28 mouse cellular contexts compared by ENCODE assay signal in genomic region chr4:52634986-52635385, GRCm38 (mm10). TPM values are rescaled to one million over a fixed set of nuclear protein-coding genes. Genes with fewer than 3 reads are reported as not detected.
DNase-seq lines count a peak whose midpoint lies in the region; ATAC-seq and TF ChIP-seq lines count a peak whose summit lies in the region.
"Had no signal": no experiment of that assay in that cellular context is flagged by ENCODE, and none has a peak within 500 bp of the region (broad histone marks: within the 10 kb centered on the region; RNA-seq: fewer than 3 reads in every experiment).

No protein-coding gene starts in this region.

- H3K4me3 ChIP-seq in forebrain, embryonic 13.5 days, result no peak overlapping the region
- no peak overlapping the region for H3K4me3 ChIP-seq in forebrain, embryonic 11.5 days (ENCODE audit: low read depth, low read length)
- no peak overlapping the region for H3K4me3 ChIP-seq in midbrain, embryonic 13.5 days (replicated peaks)
- no peak overlapping the region for H3K4me3 ChIP-seq in midbrain, embryonic 11.5 days (ENCODE audit: low read depth, low read length)
- no peak overlapping the region for H3K4me3 ChIP-seq in hindbrain, embryonic 14.5 days (replicated peaks; ENCODE audit: low read length)
- no peak overlapping the region for H3K4me3 ChIP-seq in midbrain, postnatal 0 days (ENCODE audit: low read depth, low read length)
- no peak overlapping the region for H3K4me3 ChIP-seq in heart, embryonic 10.5 days
- H3K4me3 ChIP-seq: layer of hippocampus, adult 2 months; myocyte had no signal

- peak; percentile 85 for ATAC-seq in forebrain, embryonic 13.5 days
- no peak for ATAC-seq in forebrain, embryonic 11.5 days (replicated peaks; ENCODE audit: low FRiP score)
- ATAC-seq in midbrain, embryonic 13.5 days, result peak; percentile 58; the same call in 1 of the 2 replicates
- ATAC-seq in midbrain, embryonic 11.5 days (ENCODE audit: low FRiP score), result no peak
- peak; percentile 46 for ATAC-seq in hindbrain, embryonic 14.5 days (ENCODE audit: low FRiP score)
- ATAC-seq in midbrain, postnatal 0 days (ENCODE audit: low FRiP score), result 0 out of 2 replicates have a peak, but pooled peaks have one; percentile 31
- ATAC-seq: activated CD4-positive, CD25-positive, alpha-beta regulatory T cell, adult 4 months had no signal

- 65% methylated on average over 6 of the region's 6 CpGs for WGBS in forebrain, embryonic 13.5 days
- WGBS in forebrain, embryonic 11.5 days, result 81% methylated on average over 6 of the region's 6 CpGs
- 73% methylated on average over 6 of the region's 6 CpGs for WGBS in midbrain, embryonic 13.5 days
- WGBS in midbrain, embryonic 11.5 days, result 78% methylated on average over 6 of the region's 6 CpGs
- WGBS in hindbrain, embryonic 14.5 days, result 51% methylated on average over 6 of the region's 6 CpGs
- WGBS in midbrain, postnatal 0 days, result 60% methylated on average over 6 of the region's 6 CpGs
- 71% methylated on average over 6 of the region's 6 CpGs for WGBS in heart, embryonic 10.5 days

- peaks cover 5% of the 10 kb centered on the region; the same call in 1 of the 2 replicates for H3K4me1 ChIP-seq in forebrain, embryonic 13.5 days
- H3K4me1 ChIP-seq in forebrain, embryonic 11.5 days (replicated peaks; ENCODE audit: control insufficient read depth, insufficient read depth, low read length), result no peaks in the 10 kb centered on the region
- H3K4me1 ChIP-seq in midbrain, embryonic 13.5 days (replicated peaks), result no peaks in the 10 kb centered on the region
- no peaks in the 10 kb centered on the region for H3K4me1 ChIP-seq in midbrain, embryonic 11.5 days (ENCODE audit: control insufficient read depth, insufficient read depth, low read length)
- H3K4me1 ChIP-seq in hindbrain, embryonic 14.5 days (replicated peaks; ENCODE audit: control insufficient read depth, insufficient read depth, low read length), result no peaks in the 10 kb centered on the region
- H3K4me1 ChIP-seq in midbrain, postnatal 0 days (ENCODE audit: insufficient read depth, low read length), result no peaks in the 10 kb centered on the region
- H3K4me1 ChIP-seq in heart, embryonic 10.5 days, result no peaks in the 10 kb centered on the region

- no peak overlapping the region for H3K9ac ChIP-seq in forebrain, embryonic 13.5 days
- no peak overlapping the region for H3K9ac ChIP-seq in forebrain, embryonic 11.5 days (ENCODE audit: low read length)
- no peak overlapping the region for H3K9ac ChIP-seq in midbrain, embryonic 13.5 days (replicated peaks)
- no peak overlapping the region for H3K9ac ChIP-seq in midbrain, embryonic 11.5 days (ENCODE audit: low read length)
- no peak overlapping the region for H3K9ac ChIP-seq in hindbrain, embryonic 14.5 days
- H3K9ac ChIP-seq in midbrain, postnatal 0 days (replicated peaks; ENCODE audit: low read length, poor library complexity, severe bottlenecking), result no peak overlapping the region

- H3K27ac ChIP-seq in forebrain, embryonic 13.5 days, result no peak overlapping the region
- H3K27ac ChIP-seq in forebrain, embryonic 11.5 days (ENCODE audit: low read depth, low read length), result no peak overlapping the region
- H3K27ac ChIP-seq in midbrain, embryonic 13.5 days, result no peak overlapping the region
- H3K27ac ChIP-seq in midbrain, embryonic 11.5 days (ENCODE audit: low read depth, low read length), result no peak overlapping the region
- H3K27ac ChIP-seq in hindbrain, embryonic 14.5 days, result no peak overlapping the region
- H3K27ac ChIP-seq in midbrain, postnatal 0 days (ENCODE audit: low read depth, low read length), result no peak overlapping the region
- H3K27ac ChIP-seq in heart, embryonic 10.5 days, result no peak overlapping the region
- H3K27ac ChIP-seq: layer of hippocampus, adult 2 months had no signal

- H3K27me3 ChIP-seq in forebrain, embryonic 13.5 days, result no peaks in the 10 kb centered on the region
- H3K27me3 ChIP-seq in forebrain, embryonic 11.5 days (ENCODE audit: control insufficient read depth, insufficient read depth, low read length), result no peaks in the 10 kb centered on the region
- no peaks in the 10 kb centered on the region for H3K27me3 ChIP-seq in midbrain, embryonic 13.5 days
- no peaks in the 10 kb centered on the region for H3K27me3 ChIP-seq in midbrain, embryonic 11.5 days (ENCODE audit: control insufficient read depth, insufficient read depth, low read length)
- H3K27me3 ChIP-seq in hindbrain, embryonic 14.5 days (ENCODE audit: control insufficient read depth, insufficient read depth, low read length), result no peaks in the 10 kb centered on the region
- H3K27me3 ChIP-seq in midbrain, postnatal 0 days (ENCODE audit: insufficient read depth, low read length), result no peaks in the 10 kb centered on the region
- H3K27me3 ChIP-seq in heart, embryonic 10.5 days (ENCODE audit: insufficient read depth, poor library complexity, severe bottlenecking), result no peaks in the 10 kb centered on the region

- no peak for DNase-seq in forebrain, embryonic 11.5 days (ENCODE audit: low spot score)
- no peak for DNase-seq in midbrain, embryonic 11.5 days (ENCODE audit: low spot score, missing footprints)
- DNase-seq in hindbrain, embryonic 14.5 days (ENCODE audit: low spot score), result no peak
- peak; percentile 30 for DNase-seq in midbrain, postnatal 0 days (ENCODE audit: low spot score)
- no peak for DNase-seq in layer of hippocampus, adult 8-10 months (ENCODE audit: low spot score in 2 of 2)
- DNase-seq in heart, embryonic 10.5 days (ENCODE audit: low spot score), result no peak
- DNase-seq: adrenal gland, postnatal 10 days; cerebellum, adult 18-20 months; kidney, adult 18-20 months; kidney, postnatal 10 days; lung, adult 18-20 months; lung, postnatal 14 days; thymus, adult 2 months had no signal

- H3K36me3 ChIP-seq in forebrain, embryonic 13.5 days (ENCODE audit: poor library complexity, severe bottlenecking), result no peaks in the 10 kb centered on the region
- no peaks in the 10 kb centered on the region for H3K36me3 ChIP-seq in forebrain, embryonic 11.5 days (ENCODE audit: control insufficient read depth, insufficient read depth, low read length)
- no peaks in the 10 kb centered on the region for H3K36me3 ChIP-seq in midbrain, embryonic 13.5 days
- H3K36me3 ChIP-seq in midbrain, embryonic 11.5 days (ENCODE audit: control insufficient read depth, insufficient read depth, low read length), result no peaks in the 10 kb centered on the region
- no peaks in the 10 kb centered on the region for H3K36me3 ChIP-seq in hindbrain, embryonic 14.5 days (replicated peaks; ENCODE audit: control insufficient read depth, insufficient read depth)
- H3K36me3 ChIP-seq in midbrain, postnatal 0 days (ENCODE audit: insufficient read depth, low read length), result no peaks in the 10 kb centered on the region
- no peaks in the 10 kb centered on the region for H3K36me3 ChIP-seq in heart, embryonic 10.5 days
- H3K36me3 ChIP-seq: G1E had no signal

- H3K9me3 ChIP-seq in forebrain, embryonic 13.5 days (replicated peaks), result no peaks in the 10 kb centered on the region
- no peaks in the 10 kb centered on the region for H3K9me3 ChIP-seq in forebrain, embryonic 11.5 days (ENCODE audit: control insufficient read depth, low read length)
- no peaks in the 10 kb centered on the region for H3K9me3 ChIP-seq in midbrain, embryonic 13.5 days
- no peaks in the 10 kb centered on the region for H3K9me3 ChIP-seq in midbrain, embryonic 11.5 days (ENCODE audit: control insufficient read depth, low read length)
- no peaks in the 10 kb centered on the region for H3K9me3 ChIP-seq in hindbrain, embryonic 14.5 days (ENCODE audit: control insufficient read depth, low read length)
- H3K9me3 ChIP-seq in midbrain, postnatal 0 days (ENCODE audit: low read length), result no peaks in the 10 kb centered on the region
- H3K9me3 ChIP-seq in heart, embryonic 10.5 days, result no peaks in the 10 kb centered on the region
- H3K9me3 ChIP-seq: G1E had no signal

- no peak overlapping the region for H3K4me2 ChIP-seq in forebrain, embryonic 13.5 days
- no peak overlapping the region for H3K4me2 ChIP-seq in forebrain, embryonic 11.5 days (ENCODE audit: low read depth, low read length, severe bottlenecking)
- H3K4me2 ChIP-seq in midbrain, embryonic 13.5 days (replicated peaks), result no peak overlapping the region
- no peak overlapping the region for H3K4me2 ChIP-seq in midbrain, embryonic 11.5 days
- H3K4me2 ChIP-seq in hindbrain, embryonic 14.5 days (replicated peaks), result no peak overlapping the region
- H3K4me2 ChIP-seq in midbrain, postnatal 0 days (ENCODE audit: low read depth, low read length, poor library complexity, severe bottlenecking), result no peak overlapping the region
- H3K4me2 ChIP-seq: liver, embryonic 11.5 days had no signal

- TF ChIP-seq CTCF in midbrain, postnatal 0 days (IDR thresholded peaks at IDR 0.05), result no peak

RNA-seq across cellular contexts. Expression of gene Toporsl, which starts 38.9 kb away (rescaled TPM):
- not detected in 2 replicates for polyA plus RNA-seq in forebrain, embryonic 13.5 days (2015; fragmentation: Nextera tagmentation; extraction: Ambion mirVana)
- polyA plus RNA-seq in forebrain, embryonic 11.5 days (2014; fragmentation: Nextera tagmentation; extraction: Ambion mirVana), result 0.07 TPM in 1 of 2 replicates, not detected in the other
- polyA plus RNA-seq in midbrain, embryonic 13.5 days (2015; fragmentation: Nextera tagmentation; extraction: Ambion mirVana), result not detected in 2 replicates
- polyA plus RNA-seq in midbrain, embryonic 11.5 days (2014; fragmentation: Nextera tagmentation; extraction: Ambion mirVana), result 0.14 TPM in 1 of 2 replicates, not detected in the other
- not detected in 2 replicates for polyA plus RNA-seq in hindbrain, embryonic 14.5 days (2014; fragmentation: Nextera tagmentation; extraction: Ambion mirVana)
- not detected in 2 replicates for total RNA-seq in midbrain, postnatal 0 days (2014; rRNA removed)
- not detected in 2 replicates for polyA plus RNA-seq in midbrain, postnatal 0 days (2015; fragmentation: Nextera tagmentation; extraction: Ambion mirVana)
- not detected for total RNA-seq in layer of hippocampus, adult 8-10 months (2022)
- not detected in 2 replicates for polyA plus RNA-seq in heart, embryonic 10.5 days (2016; fragmentation: Nextera tagmentation; extraction: Ambion mirVana)
- total RNA-seq: adrenal gland, postnatal 10 days; gastrocnemius, postnatal 4 days; layer of hippocampus, adult 2 months; megakaryocyte, adult 5-6 weeks had no signal
- polyA plus RNA-seq: activated CD4-positive, CD25-positive, alpha-beta regulatory T cell, adult 4 months; embryonic facial prominence, embryonic 11.5 days; frontal cortex, adult 2 months; G1E; heart, postnatal 0 days; limb, embryonic 11.5 days; myocyte; neural tube, embryonic 14.5 days; stomach, embryonic 16.5 days; thymus, adult 2 months had no signal

Comparison
In these comparisons a context has a peak if more than half of its experiments do, and no peak if none do; other contexts are left out.
1. ATAC-seq: peak in forebrain, embryonic 13.5 days (single experiment), midbrain, embryonic 13.5 days (single experiment), hindbrain, embryonic 14.5 days (single experiment) and midbrain, postnatal 0 days (single experiment); none in forebrain, embryonic 11.5 days (single experiment) and midbrain, embryonic 11.5 days (single experiment).